Comparison of ENCODE assay signal across 8 mouse cellular contexts in the genomic region with DNA sequence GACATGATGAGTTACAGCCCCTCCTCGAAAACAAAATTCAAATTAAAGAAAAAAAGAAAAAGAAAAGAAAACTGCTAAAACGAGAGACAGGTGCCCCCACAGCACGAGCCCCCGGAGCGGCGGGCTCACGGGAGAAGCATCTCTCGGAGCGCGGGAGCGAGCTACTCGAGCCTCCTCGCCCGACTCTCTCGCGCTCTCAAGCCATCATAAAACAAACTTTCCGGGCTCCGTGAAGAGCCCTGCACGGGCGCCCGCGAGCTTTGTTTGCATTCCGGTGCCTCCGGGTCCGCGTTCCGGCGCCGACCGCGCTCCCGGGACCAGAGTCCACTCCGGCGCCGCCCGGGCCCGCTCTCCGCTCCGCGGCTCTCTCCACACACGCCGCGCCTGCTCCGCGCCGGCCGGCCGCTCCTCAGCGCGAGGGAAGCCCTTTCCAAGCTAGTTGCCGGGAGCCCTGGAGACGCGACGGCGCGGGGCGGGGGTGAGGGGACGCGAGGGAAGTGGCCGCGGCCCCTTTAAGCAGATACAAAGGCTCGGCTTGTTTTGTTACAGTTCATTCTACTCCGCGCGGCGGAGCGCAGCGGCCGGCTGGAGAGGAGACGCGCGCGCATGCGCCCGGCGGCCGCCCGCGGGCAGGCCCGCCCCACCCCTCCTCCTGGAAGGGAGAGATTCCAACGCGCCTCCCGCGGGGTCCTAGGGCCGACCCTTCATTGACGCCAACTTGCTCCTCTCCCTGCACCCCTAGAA. TPM values are rescaled to one million over a fixed set of nuclear protein-coding genes. Genes with fewer than 3 reads are reported as not detected.
DNase-seq lines count a peak whose midpoint lies in the region; ATAC-seq and TF ChIP-seq lines count a peak whose summit lies in the region.

A gene (minus strand): TSS at position 600 of the 744 bp plus-strand sequence.

- ATAC-seq in forebrain, postnatal 0 days, result peak; percentile 97
- ATAC-seq in liver, embryonic 16.5 days (ENCODE audit: low read depth), result peak; percentile 90
- peak; percentile 94 for ATAC-seq in neural tube, embryonic 15.5 days (ENCODE audit: low FRiP score)

- no peaks in the 10 kb centered on the region; a peak in 1 of 4 replicates for H3K4me1 ChIP-seq in ES-E14 (ENCODE audit: control insufficient read depth in 2 of 2, insufficient read depth in 2 of 2, low read length in 2 of 2, poor library complexity in 1 of 2)
- H3K4me1 ChIP-seq in forebrain, postnatal 0 days (ENCODE audit: insufficient read depth), result 0 out of 2 replicates have a peak, but pooled peaks cover 15% of the 10 kb centered on the region
- H3K4me1 ChIP-seq in liver, embryonic 16.5 days (ENCODE audit: control insufficient read depth, low read depth, low read length), result no peaks in the 10 kb centered on the region
- H3K4me1 ChIP-seq in neural tube, embryonic 15.5 days, result peaks cover 33% of the 10 kb centered on the region

- DNase-seq in ES-E14 (ENCODE audit: low read depth, low spot score), result peak; percentile 78
- peak; percentile 96 for DNase-seq in cerebellum, adult 11-12 months
- peak; percentile 96 for DNase-seq in forebrain, postnatal 0 days
- peak; percentile 89 to 92 for DNase-seq in heart, postnatal 36 days
- peak; percentile 95 for DNase-seq in layer of hippocampus, adult 11-12 months (ENCODE audit: low spot score)
- peak; percentile 95 for DNase-seq in testis, postnatal 10 days (ENCODE audit: low spot score)

- H3K4me2 ChIP-seq in forebrain, postnatal 0 days (ENCODE audit: low read depth), result peak within 1 kb of the TSS; percentile 94
- H3K4me2 ChIP-seq in liver, embryonic 16.5 days (ENCODE audit: low read depth, low read length), result peak within 1 kb of the TSS; percentile 73
- peak within 1 kb of the TSS; percentile 98 for H3K4me2 ChIP-seq in neural tube, embryonic 15.5 days

- no peaks in the 10 kb centered on the region for H3K27me3 ChIP-seq in forebrain, postnatal 0 days (ENCODE audit: insufficient read depth, low read length)
- peaks cover 42% of the 10 kb centered on the region for H3K27me3 ChIP-seq in liver, embryonic 16.5 days (ENCODE audit: control insufficient read depth, insufficient read depth, low read depth, low read length)
- H3K27me3 ChIP-seq in neural tube, embryonic 15.5 days (replicated peaks), result no peaks in the 10 kb centered on the region

- no peaks in the 10 kb centered on the region for H3K36me3 ChIP-seq in ES-E14 (ENCODE audit: control insufficient read depth, insufficient read depth, low read length, poor library complexity, severe bottlenecking)
- no peaks in the 10 kb centered on the region for H3K36me3 ChIP-seq in forebrain, postnatal 0 days (ENCODE audit: insufficient read depth)
- no peaks in the 10 kb centered on the region for H3K36me3 ChIP-seq in liver, embryonic 16.5 days (ENCODE audit: control insufficient read depth, insufficient read depth)
- H3K36me3 ChIP-seq in neural tube, embryonic 15.5 days, result no peaks in the 10 kb centered on the region

- 1% methylated on average over 74 of the region's 86 CpGs for WGBS in forebrain, postnatal 0 days
- WGBS in liver, embryonic 16.5 days (ENCODE audit: insufficient replicate concordance), result under 1% methylated on average over 86 of the region's 86 CpGs
- under 1% methylated on average over 85 of the region's 86 CpGs for WGBS in neural tube, embryonic 15.5 days

- H3K27ac ChIP-seq in ES-E14 (ENCODE audit: insufficient read depth, low read depth, low read length, poor library complexity, severe bottlenecking), result peak within 1 kb of the TSS; percentile 41
- H3K27ac ChIP-seq in forebrain, postnatal 0 days (ENCODE audit: low read depth, low read length), result peak within 1 kb of the TSS; percentile 80
- peak within 1 kb of the TSS; percentile 88 for H3K27ac ChIP-seq in liver, embryonic 16.5 days (ENCODE audit: low read length)
- peak within 1 kb of the TSS; percentile 85 for H3K27ac ChIP-seq in neural tube, embryonic 15.5 days (replicated peaks)

- H3K4me3 ChIP-seq in ES-E14 (ENCODE audit: insufficient read depth in 1 of 2, low read depth in 1 of 2, low read length in 2 of 2, poor library complexity in 1 of 2, severe bottlenecking in 1 of 2), result peak within 1 kb of the TSS; percentile 88 to 89
- peak within 1 kb of the TSS; percentile 79 for H3K4me3 ChIP-seq in forebrain, postnatal 0 days (ENCODE audit: low read depth, low read length)
- H3K4me3 ChIP-seq in liver, embryonic 16.5 days (ENCODE audit: low read depth, low read length), result peak within 1 kb of the TSS; percentile 69
- peak within 1 kb of the TSS; percentile 94 for H3K4me3 ChIP-seq in neural tube, embryonic 15.5 days (replicated peaks)

- TF ChIP-seq CTCF in forebrain, postnatal 0 days (IDR thresholded peaks at IDR 0.05; ENCODE audit: low read depth), result no peak

- intact Hi-C loops in heart, postnatal 36 days (cut with DNase I), result loop anchor here (2.0 to 5.0 kb wide), 5 partner anchors 27 to 201 kb away; no protein-coding TSS in a partner anchor

- H3K9ac ChIP-seq in ES-E14 (ENCODE audit: insufficient read depth, low read depth, low read length, poor library complexity, severe bottlenecking), result peak within 1 kb of the TSS; percentile 85
- peak within 1 kb of the TSS; percentile 52 for H3K9ac ChIP-seq in forebrain, postnatal 0 days
- H3K9ac ChIP-seq in liver, embryonic 16.5 days (ENCODE audit: low read depth, low read length), result peak within 1 kb of the TSS; percentile 64
- peak within 1 kb of the TSS; percentile 65 for H3K9ac ChIP-seq in neural tube, embryonic 15.5 days (replicated peaks)

- H3K9me3 ChIP-seq in ES-E14 (ENCODE audit: control insufficient read depth, insufficient read depth, low read depth, low read length), result no peaks in the 10 kb centered on the region
- no peaks in the 10 kb centered on the region for H3K9me3 ChIP-seq in forebrain, postnatal 0 days (ENCODE audit: low read length)
- H3K9me3 ChIP-seq in liver, embryonic 16.5 days (replicated peaks; ENCODE audit: control insufficient read depth, low read length), result no peaks in the 10 kb centered on the region
- 0 out of 2 replicates have a peak, but pooled peaks cover 1% of the 10 kb centered on the region for H3K9me3 ChIP-seq in neural tube, embryonic 15.5 days (replicated peaks)

- in situ Hi-C loops in ES-E14 (cut with MboI; ENCODE audit: low sequenced_read_pairs in 2 of 2, unreplicated experiment in 2 of 2), result no loop called here

TF ChIP-seq in ES-E14, 5 proteins besides CTCF, POLR2A, EP300 and RAD21:
- TF ChIP-seq CHD2 (IDR thresholded peaks at IDR 0.05; ENCODE audit: low read depth, low read length), result no peak
- no peak for TF ChIP-seq ZC3H11A (IDR thresholded peaks at IDR 0.05; ENCODE audit: borderline replicate concordance, low read depth, low read length)
- peak; percentile 60 for TF ChIP-seq HCFC1 (IDR thresholded peaks at IDR 0.05; ENCODE audit: borderline replicate concordance, insufficient read depth, low read length)

RNA-seq across cellular contexts. Expression of the gene that starts here (rescaled TPM):
- total RNA-seq in ES-E14 (2012; rRNA removed), result 14.6 and 17.4 TPM in 2 replicates
- total RNA-seq in forebrain, postnatal 0 days (2014; rRNA removed), result 43.9 and 53.0 TPM in 2 replicates
- polyA plus RNA-seq in forebrain, postnatal 0 days (2015; fragmentation: Nextera tagmentation; extraction: Ambion mirVana), result 9.9 and 16.4 TPM in 2 replicates
- 10 to 100 TPM; 14.3 to 16.6 TPM for total RNA-seq in heart, postnatal 36 days (2021)
- 1.1 and 1.3 TPM in 2 replicates for polyA plus RNA-seq in liver, embryonic 16.5 days (2015; fragmentation: Nextera tagmentation; extraction: Ambion mirVana)
- polyA plus RNA-seq in neural tube, embryonic 15.5 days (2015; fragmentation: Nextera tagmentation; extraction: Ambion mirVana), result 25.2 and 29.9 TPM in 2 replicates

Comparison
In these comparisons a context has a peak if more than half of its experiments do, and no peak if none do; other contexts are left out.
1. Peak in every context shown above with its lines: DNase-seq, ATAC-seq, H3K4me3 ChIP-seq and H3K27ac ChIP-seq.